Mouse (Mus musculus): Measurements from ENCODE around the gene Olfr649.

Gene Olfr649

DNA sequence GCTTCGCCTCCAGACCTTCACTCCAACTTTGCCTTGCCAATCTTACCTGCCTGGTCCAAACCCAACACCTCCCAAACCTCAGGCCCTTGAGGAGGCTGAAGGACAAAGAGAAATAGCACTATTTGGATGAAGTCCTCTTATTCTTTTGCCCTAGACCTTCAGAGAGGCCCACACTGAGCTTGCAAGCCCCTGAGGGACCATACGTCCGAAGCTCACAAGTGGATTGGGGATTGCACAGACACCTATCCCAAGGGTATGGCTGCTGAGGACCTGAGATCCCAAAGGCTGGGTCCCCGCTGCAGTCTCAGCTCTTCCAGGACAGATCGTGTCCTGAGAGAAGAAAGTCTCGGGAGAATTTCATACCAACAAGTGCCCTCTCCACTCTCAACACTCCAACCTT lies at the start of gene Olfr649:
Gene Olfr649 (minus strand): TSS at position 101 of the 400 bp plus-strand sequence.
- no peak for DNase-seq (ENCODE audit: low spot score)

DNA sequence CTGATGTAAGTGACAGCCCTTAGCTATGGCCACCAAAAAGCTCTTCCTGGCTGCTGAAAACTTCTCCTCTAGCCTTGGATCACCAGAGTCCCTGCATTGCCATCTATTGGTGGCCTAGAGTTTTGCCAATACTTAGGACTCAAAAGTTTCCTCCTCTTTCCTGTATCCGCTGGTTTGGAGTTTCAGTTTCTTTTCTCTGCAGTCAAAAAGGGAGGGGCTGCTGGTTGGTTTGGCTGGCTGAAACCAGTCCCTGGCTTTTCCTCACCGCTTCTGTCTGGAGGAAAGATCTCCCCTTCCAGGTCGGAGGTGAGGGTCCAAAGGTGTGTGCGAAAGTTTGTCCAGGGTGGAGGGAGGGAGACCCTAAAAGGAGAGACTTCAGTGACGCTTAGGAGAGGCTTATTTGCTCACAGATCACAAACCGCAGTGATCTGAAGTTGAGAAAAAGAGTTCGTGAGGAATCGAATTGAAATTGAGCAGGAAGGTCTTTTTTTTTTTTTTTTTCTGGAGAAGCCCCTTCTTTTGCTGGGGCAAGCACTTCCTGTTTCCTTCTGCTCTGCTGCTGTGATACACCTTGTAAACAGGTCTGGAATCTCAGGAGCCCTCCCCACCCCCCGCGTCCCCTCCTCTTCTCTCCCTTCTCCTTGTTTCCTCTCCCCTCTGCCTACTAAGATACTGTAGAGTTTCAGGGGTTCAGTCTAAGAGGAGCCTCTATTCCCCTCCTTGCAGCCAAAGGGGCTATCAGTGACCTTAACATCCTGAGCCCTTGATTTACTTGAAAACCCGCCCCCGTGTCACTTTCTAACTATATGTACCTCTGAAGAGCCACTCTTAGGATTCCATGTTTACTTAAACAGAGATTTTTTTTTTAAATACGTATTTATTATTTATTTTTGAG lies 48.7 kb upstream of the Olfr649 start, which contains the start of gene Trim34a:
Gene Trim34a (plus strand): TSS at position 171 of the 895 bp plus-strand sequence.
- DNase-seq (ENCODE audit: low spot score) = peak; percentile 67

DNA sequence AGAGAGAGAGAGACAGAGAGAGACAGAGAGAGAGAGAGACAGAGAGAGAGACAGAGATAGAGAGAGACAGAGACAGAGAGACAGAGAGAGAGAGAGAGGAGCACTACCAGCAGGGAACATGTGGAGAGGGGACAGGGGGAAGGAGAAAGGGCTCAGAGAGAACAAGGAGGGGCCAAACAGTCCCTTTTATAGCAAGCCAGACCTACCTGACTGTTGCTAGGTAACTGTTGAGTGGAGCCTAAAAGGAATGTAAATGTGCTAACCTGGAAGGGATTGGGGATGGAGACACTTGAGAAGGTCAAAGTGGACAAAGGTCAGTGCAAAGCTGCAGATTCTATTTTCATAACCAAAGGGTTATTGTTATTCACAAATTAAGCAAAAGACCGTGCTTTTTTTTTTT lies 47.8 kb upstream of the Olfr649 start:
- DNase-seq (ENCODE audit: low spot score) = no peak

DNA sequence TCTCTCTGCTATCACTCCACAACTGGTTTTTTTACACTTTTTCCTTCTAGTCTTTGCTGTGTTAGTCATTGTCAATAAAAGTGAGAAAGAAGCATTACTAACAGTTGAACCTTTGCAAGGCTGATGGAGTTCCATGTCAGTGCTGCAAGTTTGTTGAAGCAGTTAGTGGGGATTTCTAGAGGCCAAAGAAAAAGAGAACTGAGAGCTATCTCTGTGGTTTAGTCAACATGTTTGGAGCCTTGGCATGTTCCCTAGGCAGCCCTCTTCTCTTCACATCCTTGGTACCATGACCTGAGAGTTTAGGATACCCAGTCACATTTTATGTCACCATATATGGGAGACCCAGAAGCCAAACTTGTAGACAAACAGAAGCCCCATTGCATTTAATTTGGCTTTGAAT lies 45.1 kb upstream of the Olfr649 start:
- no peak for DNase-seq (ENCODE audit: low spot score)

DNA sequence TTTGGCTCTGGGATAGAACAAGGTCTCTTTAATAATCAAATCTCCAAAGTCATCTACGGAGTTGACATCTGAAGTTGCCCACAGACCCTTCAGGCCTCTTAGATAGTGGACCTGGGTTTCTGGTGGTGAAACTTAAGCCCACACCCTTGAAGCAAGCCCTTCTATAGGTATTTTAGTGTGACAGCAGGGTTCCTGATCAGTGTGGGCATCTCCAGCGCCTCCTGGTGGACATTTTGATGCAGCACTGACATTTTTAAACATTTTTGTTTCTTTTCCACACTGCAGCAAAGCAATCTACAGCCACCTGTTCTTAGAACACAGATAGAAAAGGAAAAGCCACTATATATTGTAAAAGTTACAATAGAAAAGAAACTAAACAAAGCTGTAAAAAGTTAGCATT lies 35.4 kb upstream of the Olfr649 start:
- DNase-seq (ENCODE audit: low spot score) = no peak

DNA sequence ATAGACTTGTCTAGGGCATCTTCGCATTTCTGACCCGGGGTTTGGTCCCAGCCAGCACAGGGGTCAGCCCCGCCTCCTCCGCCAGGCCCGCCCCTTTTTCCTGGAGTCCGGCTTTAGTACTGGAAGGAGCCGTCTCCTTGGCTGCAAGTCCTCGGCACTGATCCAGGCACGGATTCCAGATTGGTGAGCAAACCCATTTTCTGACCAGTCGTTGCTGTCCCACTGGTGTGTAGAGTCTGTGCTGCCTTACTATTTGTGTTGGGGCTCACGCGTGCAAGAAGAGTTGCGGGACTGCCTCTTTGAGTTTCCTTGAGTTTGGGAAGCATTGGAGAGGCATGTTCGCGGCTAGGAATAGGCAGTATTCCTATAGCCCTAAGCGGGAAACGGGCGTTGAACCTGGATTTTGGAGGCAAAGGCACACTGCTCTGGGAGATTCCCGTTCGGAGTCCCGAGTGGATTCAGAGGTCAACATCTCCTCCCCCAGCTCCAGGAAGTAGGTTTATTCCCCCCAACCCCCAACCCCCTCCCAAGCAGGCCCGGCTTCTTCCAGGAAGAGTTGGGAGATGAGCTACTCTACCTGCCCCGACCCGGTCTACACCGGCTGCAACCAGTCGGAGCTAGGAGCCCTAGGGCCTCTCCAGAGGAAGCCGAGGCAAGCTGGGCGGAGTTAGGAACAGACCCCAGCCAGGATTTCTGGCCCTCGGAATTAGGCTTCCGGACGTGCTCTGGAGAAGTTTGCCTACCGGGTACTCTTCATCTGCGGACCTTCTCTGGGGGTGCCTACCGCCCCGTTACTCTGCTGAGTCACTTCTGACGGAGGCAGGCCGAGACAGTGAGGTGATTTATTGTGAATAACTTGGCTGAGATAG lies 23.1 kb upstream of the Olfr649 start, which contains the start of gene Trim6:
Gene Trim6 (plus strand): TSS at position 93 of the 869 bp plus-strand sequence.
- DNase-seq (ENCODE audit: low spot score) = peak; percentile 25

DNA sequence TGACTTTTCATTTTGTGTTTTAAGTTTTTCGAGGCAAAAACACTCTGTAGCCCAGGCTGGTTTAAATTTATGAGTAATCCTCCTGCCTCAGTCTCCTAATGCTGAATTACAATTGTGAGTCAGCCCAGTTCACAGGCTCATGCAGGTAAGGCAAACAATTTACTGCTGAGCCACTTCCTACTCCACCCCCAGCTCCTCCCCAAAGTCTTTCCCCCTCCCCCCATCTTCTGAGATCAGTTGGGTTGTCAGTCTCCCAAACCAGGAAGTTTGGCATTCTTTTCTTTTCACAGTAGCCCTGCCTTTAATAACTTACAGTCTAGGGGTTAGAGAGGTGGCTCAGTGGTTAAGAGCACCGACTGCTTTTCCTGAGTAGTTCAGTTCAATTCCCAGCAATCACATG lies 22.1 kb upstream of the Olfr649 start:
- DNase-seq (ENCODE audit: low spot score) = no peak

DNA sequence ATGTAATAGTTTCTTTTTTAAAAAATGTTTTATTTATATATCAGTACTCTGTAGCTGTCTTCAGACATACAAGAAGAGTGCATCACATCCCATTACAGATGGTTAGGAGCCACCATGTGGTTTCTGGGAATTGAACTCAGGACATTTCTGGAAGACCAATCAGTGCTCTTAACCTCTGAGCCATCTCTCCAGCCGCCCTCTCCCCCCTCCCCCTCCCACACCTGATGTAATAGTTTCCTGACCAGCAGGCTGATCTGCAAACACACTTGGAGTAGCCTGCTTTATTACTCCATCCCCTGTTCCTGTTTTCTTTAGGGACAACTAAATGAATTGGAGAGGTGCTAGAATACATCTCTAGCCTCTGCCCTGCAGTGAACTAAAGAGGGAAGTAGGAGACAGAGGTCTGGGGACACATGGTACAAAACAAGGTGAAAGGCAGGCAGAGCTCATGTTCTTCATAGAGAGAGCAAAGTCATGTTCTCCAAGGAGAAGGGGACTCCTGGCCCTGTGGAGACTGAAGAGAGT lies 20.3 kb upstream of the Olfr649 start:
- no peak for DNase-seq (ENCODE audit: low spot score)

DNA sequence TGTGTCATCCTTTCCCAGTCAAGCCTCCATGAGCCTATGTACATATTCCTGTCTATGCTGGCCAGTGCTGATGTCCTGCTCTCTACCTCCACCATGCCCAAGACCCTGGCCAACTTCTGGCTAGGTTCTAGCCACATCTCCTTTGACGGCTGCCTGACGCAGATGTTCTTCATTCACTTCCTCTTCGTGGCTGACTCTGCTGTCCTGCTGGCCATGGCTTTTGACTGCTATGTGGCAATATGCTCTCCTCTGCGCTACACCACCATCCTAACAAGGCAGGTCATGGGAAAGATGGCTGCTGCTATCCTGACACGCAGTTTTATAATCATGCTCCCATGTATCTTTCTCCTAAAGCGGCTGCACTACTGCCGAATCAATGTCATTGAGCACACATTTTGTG lies 10.4 kb upstream of the Olfr649 start:
- no peak for DNase-seq (ENCODE audit: low spot score)

DNA sequence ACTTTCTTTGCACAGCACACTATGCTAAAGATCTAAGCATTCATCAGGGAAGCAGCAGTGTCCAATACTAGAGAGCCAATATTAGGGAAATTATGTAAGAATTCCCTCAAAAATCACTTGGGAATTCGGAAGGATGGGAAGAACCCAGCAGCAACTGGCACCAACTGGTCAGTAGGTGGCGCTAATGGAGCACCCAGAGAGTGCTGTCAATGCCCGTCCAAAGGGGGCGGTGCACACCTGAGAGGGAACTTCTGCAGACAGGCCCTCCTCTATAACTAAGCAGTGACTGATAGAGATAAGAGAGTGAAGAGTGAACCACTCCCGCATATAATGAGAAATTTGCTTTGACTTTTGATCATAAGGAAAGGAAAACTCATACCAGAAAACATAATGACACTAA lies 4.0 kb upstream of the Olfr649 start:
- DNase-seq (ENCODE audit: low spot score) = peak; percentile 48

DNA sequence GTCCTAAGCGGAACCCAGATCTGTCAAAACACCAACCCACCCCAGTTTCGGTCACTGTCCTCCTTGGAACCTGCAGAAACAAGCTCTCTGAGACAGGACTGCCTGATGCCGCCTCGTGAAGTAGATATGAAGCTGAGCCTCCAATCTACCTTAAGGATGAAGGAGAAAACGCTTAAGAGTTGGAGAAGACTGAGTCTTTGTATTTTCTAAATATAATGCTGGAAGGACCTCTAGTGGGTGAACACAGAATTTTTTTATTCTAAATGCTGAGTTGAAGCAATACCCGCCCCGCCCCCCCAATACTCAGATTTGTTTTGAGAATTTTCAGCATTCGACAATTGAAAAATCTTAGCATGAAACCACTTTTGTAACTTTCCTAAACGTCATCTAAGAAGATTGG lies 4.5 kb downstream of the Olfr649 start:
- DNase-seq (ENCODE audit: low spot score) = no peak

DNA sequence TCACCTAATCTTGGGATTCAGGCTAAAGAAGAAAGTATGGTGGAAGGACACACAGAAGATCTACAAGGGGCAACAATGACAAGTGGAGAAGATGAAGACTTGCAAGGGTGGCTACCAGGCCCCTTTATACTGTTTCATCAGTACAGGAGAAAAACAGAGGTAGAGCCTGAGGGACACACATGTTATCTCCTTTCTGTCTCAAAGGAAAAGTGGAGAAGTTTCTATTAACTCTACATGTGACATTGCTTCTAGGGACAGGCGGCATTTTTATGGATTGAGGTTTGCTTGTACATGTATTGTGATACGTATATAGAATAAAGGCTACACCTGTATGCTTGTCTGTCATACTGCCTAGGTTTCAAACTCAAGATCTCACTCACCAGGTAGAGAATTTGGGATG lies 12.5 kb downstream of the Olfr649 start, which contains the start of gene Olfr648:
Gene Olfr648 (minus strand): TSS at position 101 of the 400 bp plus-strand sequence.
- DNase-seq (ENCODE audit: low spot score) = no peak

DNA sequence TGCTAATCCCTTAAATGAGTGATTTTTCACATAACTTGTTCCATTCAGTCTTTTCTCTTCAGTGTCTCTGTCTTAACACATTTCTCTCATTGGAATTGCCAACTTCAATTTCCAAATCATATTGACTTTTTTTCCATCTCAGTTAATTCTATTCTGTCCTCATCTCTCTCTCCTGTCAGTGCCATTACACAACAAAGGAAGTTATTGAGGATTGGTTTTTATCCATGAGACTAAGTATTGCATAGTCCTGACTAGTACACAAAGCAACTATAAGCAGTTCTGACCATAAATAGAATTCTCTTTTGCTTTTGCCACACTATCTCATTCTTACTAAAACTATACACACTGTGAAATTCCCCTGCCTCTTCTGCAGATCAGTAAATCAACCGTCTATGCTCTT lies 16.7 kb downstream of the Olfr649 start:
- no peak for DNase-seq (ENCODE audit: low spot score)

DNA sequence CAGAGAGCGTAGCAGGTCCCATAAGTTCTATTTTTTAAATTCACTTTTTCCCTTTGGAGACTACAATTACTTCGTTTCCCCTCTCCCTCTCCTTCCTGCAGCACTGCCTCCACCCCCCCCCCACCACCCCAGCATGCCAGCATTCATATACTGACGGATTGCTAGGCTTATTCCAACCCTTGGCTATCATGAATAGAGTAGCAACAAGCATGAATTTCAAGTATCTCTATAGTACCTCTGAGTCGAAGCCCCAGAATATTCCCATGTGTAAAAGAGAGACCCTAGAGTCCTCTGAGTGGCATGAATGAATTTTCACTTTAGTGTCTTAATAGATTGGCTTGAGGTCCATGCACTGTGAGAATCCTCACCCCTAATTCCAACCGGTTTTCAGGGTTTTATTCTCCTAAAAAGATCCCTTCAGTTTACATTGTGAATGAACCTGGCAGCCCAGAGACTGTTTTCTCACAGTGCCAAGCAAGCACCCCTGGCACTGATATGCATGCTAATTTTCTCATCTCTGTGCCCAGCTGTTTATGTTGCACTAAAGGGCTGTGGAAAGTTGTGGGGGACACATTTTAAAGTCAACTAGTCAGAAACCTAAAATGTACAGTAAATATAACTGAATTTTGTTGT lies 17.2 kb downstream of the Olfr649 start:
- no peak for DNase-seq (ENCODE audit: low spot score)

DNA sequence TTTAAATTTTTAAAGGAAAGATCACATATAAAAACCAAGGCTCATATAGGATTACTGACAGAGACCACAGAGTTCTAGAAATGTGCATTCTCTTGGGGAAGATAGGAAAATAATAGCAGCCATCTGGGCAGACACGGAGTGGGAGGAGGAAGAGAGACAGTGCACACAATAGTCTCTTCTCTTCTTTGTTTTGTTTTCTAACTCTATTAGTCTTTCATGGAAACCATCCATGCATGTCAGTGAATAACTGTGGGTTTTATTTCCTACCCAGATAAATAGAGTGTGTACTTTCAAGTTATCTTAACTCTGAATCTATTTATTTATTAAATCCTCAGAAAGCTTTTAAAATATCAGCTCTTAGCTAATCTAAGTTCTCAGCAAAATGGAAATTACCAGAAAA lies 20.7 kb downstream of the Olfr649 start:
- no peak for DNase-seq (ENCODE audit: low spot score)

DNA sequence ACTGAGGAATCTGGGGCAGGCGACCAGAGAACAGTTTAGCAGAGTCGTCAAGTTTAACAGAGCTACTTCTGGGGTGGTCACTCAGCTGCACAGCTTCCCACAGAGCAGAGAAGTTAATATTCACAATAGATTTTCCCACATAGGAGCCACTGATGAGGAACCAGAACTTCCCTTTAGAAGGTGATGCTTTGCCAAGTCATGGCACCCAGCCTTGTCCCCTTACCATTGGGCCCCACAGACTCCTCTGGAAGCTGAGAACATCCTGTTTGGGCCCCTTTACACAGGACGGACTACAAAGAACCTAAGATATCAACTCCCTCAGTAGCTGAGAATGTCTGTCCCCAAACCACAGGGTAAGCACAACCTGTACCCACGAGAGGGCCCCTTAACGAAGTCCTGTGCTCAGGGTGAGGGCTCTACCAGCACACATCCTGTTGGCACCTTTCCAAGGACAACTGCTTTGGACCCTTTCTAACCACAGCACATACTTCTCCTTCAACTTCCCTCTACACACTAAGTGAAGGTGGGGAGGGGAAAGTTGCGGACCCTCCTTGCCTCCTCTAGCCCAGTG lies 26.1 kb downstream of the Olfr649 start:
- DNase-seq (ENCODE audit: low spot score) = no peak

DNA sequence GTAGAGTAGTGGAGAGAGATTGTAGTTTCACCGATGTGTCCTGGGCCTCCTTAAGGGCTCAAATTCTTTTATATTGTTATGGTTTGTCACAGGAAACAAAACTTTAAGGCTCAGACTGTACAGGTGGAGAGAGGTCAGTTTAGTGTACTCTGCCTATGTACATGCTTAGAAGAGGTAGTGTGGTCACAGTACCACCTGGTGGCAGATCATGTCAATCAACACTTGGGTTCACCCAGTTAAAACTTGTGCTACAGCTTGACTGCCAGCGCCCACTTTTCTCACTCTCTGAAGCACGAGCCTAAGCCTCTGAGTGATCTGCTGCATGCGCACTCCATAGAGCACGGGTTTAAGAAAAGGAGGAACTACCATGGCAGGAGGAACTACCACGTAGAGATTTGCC lies 28.7 kb downstream of the Olfr649 start:
- no peak for DNase-seq (ENCODE audit: low spot score)

DNA sequence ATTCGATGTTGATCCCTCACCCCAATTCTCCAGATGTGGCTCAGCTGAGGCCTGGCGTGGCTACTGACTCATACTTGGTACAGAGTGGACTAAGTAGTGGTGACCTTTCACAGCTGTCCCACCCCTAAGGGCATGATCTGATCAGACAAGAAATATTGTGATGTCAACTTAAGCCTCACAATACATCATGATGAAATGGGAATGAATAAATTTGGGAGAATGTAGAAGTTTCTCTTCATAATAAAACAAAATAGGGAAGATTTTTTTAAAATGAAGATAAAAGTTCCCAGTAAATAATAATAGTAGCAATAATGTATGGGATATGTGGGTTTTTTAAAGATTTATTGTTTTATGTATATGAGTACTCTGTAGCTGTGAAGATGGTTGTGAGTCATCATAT lies 45.3 kb downstream of the Olfr649 start, which contains the start of gene Ubqlnl:
Gene Ubqlnl (minus strand): TSS at position 101 of the 400 bp plus-strand sequence.
- no peak for DNase-seq (ENCODE audit: low spot score)

DNA sequence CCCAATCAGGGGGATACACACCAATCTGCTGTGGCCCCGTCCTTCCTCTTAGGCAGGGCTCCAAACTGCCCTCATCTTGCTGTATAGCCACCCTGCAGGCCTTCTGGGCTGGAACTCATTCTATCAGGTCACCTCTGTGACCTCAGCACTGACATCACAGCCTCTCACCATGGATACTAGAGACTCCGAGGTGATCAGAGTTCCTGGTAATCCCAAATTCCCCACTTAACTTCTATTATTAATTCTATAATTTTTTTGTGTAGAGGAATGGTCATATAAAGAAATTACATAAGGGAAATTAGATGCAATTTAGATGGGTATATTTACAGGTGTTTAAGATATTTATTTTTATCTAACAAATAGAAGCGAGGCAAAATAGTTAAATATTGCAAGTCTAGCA lies 52.6 kb downstream of the Olfr649 start, which contains the start of gene Ubqln3:
Gene Ubqln3 (minus strand): TSS at position 101 of the 400 bp plus-strand sequence.
- DNase-seq (ENCODE audit: low spot score) = no peak
